Mouse (Mus musculus) urinary bladder, adult 18-20 months (tissue): ENCODE measurements around the gene Ramp2.

Experiments used
- DNase-seq, 2 experiments: peaks; one replicate each; pipeline ENCODE4 v3.0.0; 2022; ENCODE audit warnings: low spot score in 2 of 2, mixed read lengths in 2 of 2

Ramp2 gene

DNA sequence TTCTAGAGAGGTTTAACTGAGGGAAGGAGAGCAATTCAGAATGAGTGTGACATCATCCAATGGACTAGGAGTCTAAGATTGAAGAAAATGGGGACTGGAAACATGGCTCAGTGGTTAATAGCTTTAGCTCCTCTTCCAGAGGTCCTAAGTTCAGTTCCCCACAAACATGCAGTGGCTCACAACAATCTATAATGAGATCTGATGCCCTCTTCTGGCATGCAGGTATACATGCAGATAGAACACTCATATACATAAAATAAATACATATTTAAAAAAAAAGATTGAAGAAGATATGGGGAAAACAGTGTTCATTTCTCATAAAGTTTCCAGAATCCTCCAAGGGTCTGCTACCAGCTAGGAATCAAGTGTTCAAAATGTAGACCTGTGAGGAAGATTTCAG is 10.4 kb upstream of the Ramp2 start:
- DNase-seq = no peak

DNA sequence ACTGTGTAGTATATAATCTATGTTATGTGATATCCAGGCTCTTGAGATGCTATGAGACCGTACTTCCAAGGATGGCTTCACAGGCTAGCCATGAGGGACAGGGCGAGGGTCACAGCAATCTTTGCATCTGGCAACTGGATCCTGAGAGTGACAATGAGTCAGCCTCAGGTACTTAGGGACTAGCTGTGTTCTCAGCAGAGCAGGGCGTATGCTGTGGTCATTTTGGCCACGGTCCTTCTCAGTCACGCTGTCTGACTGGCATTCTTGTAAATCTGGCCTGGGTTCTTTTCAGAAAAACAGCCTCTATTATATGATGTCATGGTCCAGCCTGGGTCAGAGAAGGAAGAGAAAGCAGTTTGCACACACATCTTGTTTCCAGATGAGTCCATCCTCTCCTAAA is 9.0 kb upstream of the Ramp2 start:
- no peak for DNase-seq

DNA sequence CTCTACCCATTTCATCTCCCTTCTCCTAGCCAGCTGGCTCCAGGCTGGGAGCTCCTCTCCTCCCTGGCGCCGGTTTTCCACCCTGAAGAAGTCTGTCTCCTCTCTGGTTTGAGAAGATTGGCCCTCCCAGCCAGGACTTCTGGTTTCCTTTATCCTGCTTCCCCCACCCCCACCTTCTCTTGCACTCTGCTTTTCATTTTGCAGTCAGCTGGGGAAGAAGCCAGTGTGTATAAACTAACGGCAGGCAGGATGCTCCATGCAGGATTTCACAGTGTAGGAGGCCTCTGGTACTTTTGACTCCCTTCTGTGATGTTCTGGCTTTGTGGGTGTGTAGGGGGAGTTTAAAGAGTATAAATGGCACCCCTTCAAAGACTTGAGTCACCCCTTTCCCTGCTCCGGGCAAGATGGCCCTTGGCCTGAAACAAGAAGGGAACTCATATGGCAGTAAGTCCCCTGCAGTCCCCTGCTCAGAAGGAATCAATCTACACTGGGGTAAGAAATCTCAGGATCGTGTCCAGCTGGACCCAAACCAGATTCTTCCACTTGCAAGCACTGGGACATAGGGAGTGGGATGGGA is 7.7 kb upstream of the Ramp2 start:
- DNase-seq = no peak

DNA sequence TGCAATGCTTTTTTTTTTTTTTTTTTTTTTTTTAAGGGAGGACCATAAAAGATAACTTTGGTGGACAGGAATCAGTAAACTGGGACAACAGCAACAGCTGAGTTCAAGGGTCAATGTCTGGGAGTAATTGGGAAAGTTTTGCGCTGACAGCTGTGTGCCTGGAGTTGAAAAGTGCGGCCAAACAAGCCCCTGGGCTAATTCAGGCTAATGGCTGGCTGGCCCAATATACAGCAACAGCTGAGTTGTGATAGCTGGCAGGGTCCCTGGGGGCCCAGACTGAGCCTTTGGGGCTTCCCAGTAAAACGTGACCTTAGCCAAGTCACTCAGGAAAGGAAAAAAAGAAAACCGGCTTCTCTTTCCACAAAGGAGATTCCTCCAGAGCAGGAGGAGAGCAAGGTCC is 757 bp upstream of the Ramp2 start:
- no peak for DNase-seq

DNA sequence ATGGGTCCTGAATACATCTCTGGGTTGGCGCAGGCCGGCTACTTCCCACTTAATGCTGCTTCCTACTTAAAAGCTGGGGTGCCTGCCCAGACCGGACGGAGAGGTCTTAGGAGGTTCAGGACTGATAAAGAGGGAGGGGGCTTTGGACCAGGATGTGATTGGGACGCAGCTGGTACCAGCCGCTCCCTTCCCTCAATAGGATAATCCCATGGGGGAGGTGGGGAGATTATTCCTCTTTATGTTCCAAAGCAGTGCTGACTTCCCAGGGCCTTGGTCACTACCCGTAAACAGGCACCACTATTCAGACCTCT is 829 bp downstream of the Ramp2 start:
- DNase-seq = no peak

DNA sequence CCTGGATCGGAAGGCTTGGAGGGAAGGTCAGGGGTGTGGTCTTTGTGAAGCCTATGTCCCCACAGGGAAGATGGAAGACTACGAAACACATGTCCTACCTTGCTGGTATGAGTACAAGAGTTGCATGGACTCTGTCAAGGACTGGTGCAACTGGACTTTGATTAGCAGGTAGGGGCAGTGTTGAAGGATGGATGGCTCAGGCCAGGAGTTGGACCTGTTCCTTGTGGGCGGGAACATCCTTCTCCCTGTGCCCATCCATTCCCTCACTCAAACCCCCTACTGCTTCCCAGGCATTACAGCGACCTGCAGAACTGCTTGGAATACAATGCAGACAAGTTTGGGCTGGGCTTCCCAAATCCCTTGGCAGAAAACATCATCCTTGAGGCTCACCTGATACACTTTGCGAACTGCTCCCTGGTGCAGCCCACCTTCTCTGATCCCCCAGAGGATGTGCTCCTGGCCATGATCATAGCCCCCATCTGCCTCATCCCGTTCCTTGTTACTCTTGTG is 1.7 kb downstream of the Ramp2 start:
- DNase-seq = no peak

DNA sequence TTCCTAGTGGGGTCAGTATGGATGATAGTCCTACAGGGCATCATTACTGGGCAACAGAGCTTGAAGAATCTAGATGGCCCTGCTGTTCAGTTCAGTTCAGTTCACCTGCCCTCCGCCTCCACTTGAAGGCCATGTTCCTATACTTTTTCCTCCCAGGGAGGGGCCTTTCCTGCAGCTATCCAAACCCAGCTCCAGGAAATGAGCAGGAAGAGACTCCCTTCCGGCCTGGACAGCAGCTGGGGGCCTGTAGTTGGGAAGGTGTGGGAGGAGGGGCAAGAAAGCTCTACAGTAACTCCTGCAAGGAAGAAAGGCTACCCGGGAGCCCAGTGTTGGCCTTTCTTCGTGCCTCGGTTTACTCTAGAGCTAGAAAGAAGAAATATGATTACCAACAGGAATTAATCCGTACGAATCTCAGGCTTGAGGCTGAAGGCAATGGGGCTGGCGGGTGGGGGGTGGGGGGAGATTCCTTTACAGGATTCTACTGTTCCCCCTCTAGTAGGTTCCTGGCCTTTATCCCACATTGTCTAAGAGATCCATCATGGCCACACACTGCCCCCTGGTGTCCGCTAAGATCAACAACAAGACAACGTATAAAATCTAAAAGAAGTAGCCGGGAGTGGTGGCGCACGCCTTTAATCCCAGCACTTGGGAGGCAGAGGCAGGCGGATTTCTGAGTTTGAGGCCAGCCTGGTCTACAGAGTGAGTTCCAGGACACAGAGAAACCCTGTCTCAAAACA is 2.6 kb downstream of the Ramp2 start:
- no peak for DNase-seq

DNA sequence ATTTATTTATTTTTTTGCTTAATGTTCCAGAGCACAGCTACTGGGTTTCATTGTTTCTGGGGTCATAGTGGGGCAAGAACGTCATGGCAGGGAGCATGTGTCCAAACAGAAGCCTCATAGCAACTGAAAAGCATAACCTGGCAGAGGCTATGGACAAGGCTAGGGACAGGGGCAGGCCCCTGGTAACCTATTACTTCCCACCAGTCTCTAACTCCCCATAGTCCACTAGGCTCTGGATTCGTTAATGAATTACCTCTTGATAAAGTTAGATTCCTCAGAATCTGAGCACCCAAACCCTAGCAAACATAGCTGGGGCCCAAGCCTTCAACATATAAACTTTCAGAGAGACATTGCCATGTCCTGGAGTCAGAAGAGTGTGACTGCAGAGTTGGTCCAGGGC is 5.2 kb downstream of the Ramp2 start:
- DNase-seq = no peak

DNA sequence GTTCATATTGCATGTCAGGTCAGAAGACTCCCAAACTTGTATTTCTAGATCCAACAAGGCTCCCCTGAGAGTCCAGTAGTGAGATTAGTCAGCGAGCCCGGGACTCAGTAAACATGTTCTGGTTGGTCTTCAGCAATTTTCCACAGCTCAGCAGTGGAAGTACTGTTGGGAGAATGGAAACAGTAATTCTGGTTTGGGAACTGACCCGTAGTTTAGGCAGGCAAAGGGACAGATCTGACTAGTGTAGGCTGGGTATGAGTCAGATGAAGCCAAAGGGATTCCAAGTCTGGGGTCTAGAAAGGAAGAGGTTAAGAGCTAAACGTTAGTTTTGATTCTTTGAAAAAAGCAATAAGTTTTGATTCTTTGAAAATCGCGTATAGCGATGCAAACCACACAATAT is 7.1 kb downstream of the Ramp2 start:
- DNase-seq = no peak

DNA sequence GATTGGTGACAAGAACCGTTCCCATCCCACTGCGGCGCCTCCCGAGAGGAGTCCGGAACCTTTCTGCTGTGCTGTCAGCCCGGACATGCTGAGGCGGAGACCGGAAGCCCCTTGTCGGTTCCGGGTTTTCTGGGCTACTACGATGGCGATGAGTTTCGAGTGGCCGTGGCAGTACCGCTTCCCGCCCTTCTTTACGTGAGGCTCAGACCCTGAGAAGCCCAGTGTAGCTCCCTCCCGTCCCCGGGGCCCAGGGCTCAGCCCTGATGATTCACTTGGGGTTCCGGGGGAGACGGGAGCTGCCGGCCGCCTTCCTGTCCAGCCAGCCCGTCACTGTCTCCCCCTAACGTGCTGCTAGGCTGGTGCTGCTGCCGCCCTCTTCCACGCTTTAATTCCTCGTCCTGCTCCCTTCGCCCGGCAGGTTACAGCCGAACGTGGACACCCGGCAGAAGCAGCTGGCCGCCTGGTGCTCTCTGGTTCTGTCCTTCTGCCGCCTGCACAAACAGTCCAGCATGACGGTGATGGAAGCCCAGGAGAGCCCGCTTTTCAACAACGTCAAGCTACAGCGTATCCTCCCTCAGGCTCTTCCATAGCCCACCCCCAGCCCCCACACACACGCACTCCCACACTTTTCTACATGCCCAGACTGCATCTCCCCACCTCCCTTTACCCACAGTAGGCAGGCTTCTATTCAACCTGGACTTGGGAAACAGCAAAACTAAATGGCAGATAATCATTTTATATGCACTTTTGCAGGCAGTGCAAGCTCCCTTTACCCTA is 8.0 kb downstream of the Ramp2 start, which contains the start of gene Vps25:
TSS of gene Vps25 (plus strand) at position 95 of the 777 bp plus-strand sequence.
- DNase-seq = peak; percentile 80 to 90

DNA sequence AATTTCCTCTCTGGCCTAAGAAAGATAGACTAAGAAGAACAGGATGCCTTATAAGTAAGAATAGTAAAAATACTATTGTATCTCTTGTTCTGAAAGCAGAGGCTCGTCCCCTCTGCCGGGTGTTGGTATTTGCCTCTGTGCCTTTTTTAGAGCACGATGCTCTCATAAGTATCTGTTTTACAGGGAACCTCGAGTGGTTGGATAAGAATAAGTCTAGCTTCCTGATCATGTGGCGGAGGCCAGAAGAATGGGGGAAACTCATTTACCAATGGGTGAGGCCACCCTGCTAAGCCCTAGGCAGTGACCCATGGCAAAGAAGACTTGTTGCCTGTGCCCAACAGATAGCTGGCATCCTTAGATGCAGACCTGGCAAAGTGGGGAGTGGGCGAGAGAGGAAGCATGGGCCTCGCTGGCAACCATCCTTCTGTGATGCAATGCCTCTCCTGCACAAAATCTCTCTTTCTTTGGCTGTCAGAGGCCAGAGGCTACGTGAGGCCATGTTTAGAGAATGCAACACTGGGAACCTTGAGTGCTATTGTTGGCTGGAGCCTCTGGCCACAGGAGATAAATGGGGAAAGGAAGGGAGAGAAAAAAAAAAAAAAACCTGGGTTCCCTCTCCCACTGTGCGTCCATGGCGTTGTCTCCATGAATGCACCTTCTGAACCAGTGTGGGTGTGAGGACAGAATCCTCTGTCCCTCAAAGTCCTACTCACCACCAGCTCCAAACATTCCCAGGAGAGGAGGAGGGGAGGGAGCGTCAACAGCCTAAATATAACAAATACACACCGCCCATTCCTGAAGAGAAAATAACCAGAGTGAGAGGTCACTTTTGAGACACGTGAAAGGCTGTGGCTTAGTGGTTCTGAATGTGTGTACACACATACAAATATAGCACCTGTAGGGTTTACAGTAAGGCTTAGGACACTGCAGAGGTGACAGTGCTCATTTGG is 10.3 kb downstream of the Ramp2 start:
- no peak for DNase-seq

DNA sequence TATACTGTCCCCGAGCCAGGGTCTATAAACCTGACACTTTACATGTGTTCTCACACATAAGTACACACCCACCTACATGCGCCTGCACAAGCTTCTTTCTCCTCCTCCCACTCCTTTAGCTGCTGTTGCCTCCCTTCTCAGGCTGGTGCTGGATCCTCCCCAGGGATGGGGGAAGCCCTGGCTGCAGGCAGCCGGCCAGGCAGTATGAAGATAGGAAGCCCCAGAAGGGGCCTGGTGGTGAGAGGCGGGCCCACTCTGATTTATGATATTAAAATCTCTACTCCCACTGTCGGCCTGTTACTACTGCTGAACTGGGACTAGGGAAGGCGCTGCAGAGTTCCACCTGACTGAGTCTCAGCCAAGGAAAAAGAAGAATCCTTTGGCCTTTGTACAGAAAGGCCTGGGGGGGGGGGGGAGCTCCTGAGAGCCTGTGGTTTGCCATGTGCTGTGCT is 13.5 kb downstream of the Ramp2 start:
- no peak for DNase-seq

DNA sequence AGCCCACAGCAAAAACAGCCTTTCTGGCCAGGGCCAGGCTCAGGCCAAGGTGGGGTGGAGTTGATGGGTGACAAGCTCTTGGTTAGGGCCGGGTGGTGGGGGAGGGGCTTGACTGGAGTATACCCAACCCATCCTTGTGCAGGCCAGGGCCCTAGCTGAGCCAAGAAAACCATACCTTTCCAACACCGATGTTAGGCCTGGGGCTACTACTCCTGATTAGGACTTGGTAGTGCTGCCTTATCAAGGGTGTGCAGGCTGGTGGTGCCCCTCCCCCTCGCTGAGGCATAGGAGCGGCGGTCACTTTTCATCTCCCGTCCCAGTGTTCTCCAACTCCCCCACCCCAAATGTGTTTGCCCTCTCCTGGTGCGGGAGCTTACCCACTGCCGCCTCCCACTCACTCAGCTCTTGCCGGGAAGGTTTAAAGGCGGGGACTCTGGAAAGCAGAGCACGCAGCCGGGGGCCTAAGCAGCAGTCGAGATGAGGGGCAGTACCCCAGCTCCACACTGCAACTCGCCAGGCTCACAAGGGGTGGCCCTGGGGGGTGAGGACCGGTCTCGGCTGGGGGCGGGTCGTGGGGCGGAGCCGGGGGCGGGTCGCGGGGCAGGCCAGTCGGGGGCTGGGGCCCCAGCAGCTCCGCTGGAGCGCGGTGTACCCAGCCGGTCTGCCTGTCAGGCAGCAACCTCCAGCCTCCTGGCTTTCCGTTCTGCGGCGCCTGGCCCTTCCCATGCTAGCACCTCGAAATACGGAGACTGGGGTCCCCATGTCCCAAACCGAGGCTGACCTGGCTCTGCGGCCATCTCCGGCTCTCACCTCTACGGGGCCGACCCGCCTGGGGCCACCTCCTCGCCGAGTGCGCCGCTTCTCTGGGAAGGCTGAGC is 14.4 kb downstream of the Ramp2 start, which contains the start of gene Wnk4:
TSS of gene Wnk4 (plus strand) at position 620 of the 878 bp plus-strand sequence.
- peak in 1 of 2 experiments; percentile 70 for DNase-seq

DNA sequence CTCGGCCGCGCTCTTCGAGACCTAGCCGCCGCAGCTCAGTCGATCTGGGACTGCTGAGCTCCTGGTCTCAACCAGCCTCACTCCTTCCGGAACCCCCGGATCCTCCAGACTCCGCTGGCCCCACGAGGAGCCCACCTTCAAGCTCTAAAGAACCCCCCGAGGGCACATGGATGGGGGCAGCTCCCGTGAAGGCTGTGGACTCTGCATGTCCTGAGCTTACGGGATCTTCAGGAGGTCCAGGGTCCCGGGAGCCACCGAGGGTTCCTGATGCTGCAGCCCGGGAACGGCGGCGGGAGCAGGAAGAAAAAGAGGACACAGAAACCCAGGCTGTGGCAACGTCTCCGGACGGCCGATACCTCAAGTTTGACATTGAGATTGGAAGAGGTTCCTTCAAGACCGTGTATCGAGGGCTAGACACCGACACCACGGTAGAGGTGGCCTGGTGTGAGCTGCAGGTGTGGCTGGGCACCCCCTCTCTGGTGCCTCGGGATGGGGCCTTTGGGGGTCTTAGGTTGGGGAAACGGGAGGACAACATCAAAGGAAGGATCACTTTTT is 15.1 kb downstream of the Ramp2 start:
- no peak for DNase-seq

DNA sequence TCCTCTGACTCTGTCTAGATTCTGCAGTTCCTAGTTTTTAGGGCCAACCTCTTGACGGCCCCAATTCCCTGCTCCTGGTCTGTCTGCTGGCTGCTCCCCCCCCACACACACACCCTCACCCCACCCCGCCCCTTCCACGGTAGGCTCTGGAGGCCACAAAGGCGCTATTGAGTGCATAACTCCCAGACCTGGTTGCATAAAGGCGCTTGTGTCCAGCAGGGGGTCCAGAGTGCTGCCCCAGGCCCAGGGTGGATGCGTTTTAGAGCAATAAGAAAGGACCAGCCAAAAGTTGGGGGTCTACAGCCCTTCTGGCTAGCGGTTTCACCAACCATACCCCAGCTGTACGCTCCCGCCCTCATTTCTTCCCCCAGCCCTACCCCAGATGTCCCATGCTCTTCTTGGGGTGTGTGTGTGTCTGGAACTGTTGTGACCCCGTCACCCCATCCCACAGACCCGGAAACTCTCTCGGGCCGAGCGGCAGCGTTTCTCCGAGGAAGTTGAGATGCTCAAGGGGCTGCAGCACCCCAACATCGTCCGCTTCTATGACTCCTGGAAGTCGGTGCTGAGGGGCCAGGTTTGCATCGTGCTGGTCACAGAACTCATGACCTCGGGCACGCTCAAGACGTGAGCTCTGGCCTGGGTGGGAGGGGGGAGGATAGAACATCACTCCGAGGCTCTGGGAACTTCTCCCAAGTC is 16.6 kb downstream of the Ramp2 start:
- no peak for DNase-seq

DNA sequence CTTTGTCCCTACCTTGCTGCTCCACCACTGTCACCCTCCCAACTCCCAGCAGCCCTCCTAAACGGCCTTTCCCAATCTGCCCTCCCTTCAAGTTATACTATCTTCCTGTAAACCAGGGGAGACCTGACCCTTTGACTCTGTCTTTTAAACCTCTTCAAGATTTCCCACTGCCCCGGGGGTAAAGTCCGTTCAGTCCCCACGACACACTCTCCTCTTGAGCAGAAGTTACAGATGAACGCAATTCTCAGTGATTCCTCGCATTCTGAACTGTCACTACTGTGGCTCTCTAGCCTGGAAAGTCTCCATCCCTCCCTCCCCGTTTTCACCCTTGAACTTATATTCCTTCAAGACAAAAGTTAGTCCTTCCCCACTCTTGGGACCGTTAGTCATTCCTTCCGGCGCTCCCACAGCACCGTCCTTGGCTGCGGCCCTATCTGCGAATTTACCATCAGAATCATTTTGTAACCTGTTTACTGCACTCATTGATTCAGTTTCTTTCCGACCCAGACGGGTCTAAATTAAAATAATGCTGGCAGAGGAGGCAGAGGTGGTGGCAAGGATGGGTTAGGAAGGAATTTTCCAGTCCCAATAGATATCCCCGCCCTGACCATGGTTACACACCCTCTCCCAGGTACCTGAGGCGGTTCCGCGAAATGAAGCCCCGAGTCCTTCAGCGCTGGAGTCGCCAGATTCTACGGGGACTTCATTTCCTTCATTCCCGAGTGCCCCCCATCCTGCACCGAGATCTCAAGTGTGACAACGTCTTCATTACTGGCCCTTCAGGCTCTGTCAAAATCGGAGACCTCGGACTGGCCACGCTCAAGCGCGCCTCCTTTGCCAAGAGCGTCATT is 17.5 kb downstream of the Ramp2 start:
- DNase-seq = no peak

DNA sequence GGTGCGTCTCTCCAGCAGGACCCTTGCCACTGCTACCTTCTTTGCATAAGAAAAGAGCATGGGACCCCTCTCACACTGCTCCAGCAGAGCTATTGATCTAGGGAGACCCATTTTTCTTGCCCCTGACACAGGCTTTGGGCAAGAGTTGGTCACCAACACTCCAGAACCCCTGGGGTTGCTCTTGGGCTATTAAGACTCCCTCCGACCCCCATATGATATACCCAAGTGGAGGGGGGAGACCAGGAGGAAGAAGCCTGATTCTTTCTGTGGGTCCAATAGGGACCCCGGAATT is 18.1 kb downstream of the Ramp2 start:
- no peak for DNase-seq

DNA sequence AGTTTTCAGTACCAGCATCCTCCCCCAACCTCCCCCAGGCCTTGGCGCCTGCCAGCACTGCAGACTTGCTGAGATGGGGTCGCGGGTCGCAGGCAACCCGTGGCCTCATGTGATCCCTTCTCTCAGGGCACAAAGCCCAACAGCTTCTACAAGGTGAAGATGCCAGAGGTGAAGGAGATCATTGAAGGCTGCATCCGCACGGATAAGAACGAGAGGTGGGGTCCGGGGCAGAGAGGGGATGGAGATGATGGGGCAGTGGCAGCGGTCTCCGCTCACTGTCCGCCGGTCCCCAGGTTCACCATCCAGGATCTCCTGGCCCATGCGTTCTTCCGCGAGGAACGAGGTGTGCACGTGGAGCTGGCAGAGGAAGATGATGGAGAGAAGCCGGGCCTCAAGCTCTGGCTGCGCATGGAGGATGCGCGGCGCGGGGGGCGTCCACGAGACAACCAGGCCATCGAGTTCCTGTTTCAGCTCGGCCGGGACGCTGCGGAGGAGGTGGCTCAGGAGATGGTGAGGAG is 19.2 kb downstream of the Ramp2 start:
- no peak for DNase-seq

DNA sequence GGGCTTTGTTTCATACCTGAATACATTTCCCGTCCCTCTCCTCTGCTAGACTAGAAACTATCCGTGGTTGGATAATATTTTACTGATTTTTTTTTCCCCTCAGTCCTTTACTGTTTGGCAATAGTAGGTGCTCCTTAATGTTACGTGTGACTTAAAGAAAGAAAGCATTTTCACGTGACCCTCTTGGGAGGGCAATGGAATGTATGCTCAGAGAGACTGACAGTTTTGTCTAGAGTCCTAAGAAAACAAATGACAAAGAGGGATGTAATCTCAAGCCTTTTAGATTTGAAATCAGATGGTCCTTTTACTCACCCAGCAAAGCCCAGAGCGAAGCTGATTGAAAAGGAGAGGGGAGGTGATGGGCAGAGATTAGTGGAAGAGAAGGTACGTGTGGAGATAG is 20.1 kb downstream of the Ramp2 start:
- no peak for DNase-seq
